Mouse (Mus musculus): Measurements from ENCODE around the gene Cdc16. TPM values are rescaled to one million over a fixed set of nuclear protein-coding genes. Genes with fewer than 3 reads are reported as not detected.
A peak's percentile ranks its signal among the peaks of the same experiment; 100 is the strongest.
"Not testable (repeated sequence)": the region's sequence is repeated elsewhere in the genome, so short reads cannot be mapped to it uniquely, and the experiment has no call there.

Cdc16 gene
- total and polyA plus RNA-seq, 2 experiments from 2014 or later, result 108 to 136 TPM

- no peak for TF ChIP-seq CTCF (IDR thresholded peaks at IDR 0.05; ENCODE audit: low read depth)
- Histone ChIP-seq H3K27ac (ENCODE audit: low read depth, low read length) (no peak overlapping the region), H3K9ac (no peak overlapping the region), H3K4me3 (ENCODE audit: low read depth, low read length) (no peak overlapping the region), H3K4me2 (ENCODE audit: low read depth) (no peak overlapping the region), H3K27me3 (ENCODE audit: insufficient read depth, low read length) (no peaks in the 10 kb centered on the region), H3K36me3 (ENCODE audit: insufficient read depth) (no peaks in the 10 kb centered on the region), H3K4me1 (ENCODE audit: insufficient read depth) (no peaks in the 10 kb centered on the region), H3K9me3 (ENCODE audit: low read length) (no peaks in the 10 kb centered on the region)
- ATAC-seq, result no peak
- no peak for DNase-seq
- 89% methylated on average over 7 of the region's 7 CpGs for WGBS
Observed at GRCm38 (mm10) chr8:13740817-13741613, 16.5 kb upstream of the Cdc16 start.

DNA sequence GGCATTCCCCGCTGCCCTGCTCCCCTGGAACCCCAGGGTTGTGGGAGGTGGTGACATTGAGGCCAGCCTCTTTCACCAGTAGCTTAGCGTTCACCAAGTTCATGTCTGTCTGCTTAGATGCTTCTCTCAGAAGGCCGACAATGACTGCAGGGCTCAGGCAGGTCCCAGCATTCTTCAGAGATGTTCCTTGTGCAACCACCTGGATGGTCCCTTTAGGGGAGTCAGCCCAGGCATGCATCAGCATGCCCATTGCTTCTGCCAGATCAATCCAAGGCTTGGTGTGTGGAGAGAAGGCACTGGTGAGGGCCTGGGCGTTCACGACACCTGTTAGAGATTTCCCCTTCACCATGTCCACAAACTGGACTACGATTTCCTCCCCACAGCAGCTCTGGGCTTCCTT lies 11.3 kb upstream of the Cdc16 start:
- H3K27ac ChIP-seq (ENCODE audit: low read depth, low read length); H3K9me3 ChIP-seq (ENCODE audit: low read length); H3K27me3 ChIP-seq (ENCODE audit: insufficient read depth, low read length); DNase-seq; H3K4me1 ChIP-seq (ENCODE audit: insufficient read depth); H3K9ac ChIP-seq; H3K36me3 ChIP-seq (ENCODE audit: insufficient read depth); H3K4me2 ChIP-seq (ENCODE audit: low read depth); H3K4me3 ChIP-seq (ENCODE audit: low read depth, low read length); ATAC-seq: not testable (repeated sequence)
- 86% methylated on average over 5 of the region's 6 CpGs for WGBS

DNA sequence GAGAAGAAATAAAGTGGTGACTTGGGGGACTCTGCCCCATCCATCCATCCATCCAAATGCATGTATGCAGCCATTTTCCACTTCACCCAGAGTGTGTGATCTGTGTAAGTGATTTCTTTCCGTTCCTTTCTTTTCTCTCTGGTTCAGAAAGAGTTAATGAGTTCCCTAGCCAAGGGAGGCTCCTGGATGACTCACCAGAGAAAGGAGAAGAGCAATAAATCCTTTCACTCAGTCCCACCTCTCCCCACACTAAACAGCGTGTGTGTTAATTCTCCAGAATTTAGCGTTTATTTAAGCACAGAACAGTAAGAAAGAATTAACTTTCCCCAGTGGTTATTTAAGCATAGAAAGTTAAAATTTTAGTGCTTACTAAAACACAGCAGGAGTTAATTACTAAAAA lies 9.8 kb upstream of the Cdc16 start:
- 23% methylated on average over 3 of the region's 3 CpGs for WGBS
- Histone ChIP-seq H3K27me3 (ENCODE audit: insufficient read depth, low read length) (no peaks in the 10 kb centered on the region), H3K4me3 (ENCODE audit: low read depth, low read length) (no peak overlapping the region), H3K9me3 (ENCODE audit: low read length) (no peaks in the 10 kb centered on the region), H3K36me3 (ENCODE audit: insufficient read depth) (no peaks in the 10 kb centered on the region), H3K4me2 (ENCODE audit: low read depth) (no peak overlapping the region), H3K9ac (no peak overlapping the region), H3K27ac (ENCODE audit: low read depth, low read length) (no peak overlapping the region), H3K4me1 (ENCODE audit: insufficient read depth) (no peaks in the 10 kb centered on the region)
- DNase-seq, result no peak
- TF ChIP-seq CTCF (IDR thresholded peaks at IDR 0.05; ENCODE audit: low read depth), result no peak
- no peak for ATAC-seq

- ATAC-seq, result no peak
Observed at GRCm38 (mm10) chr8:13753680-13754079, 3.8 kb upstream of the Cdc16 start.

DNA sequence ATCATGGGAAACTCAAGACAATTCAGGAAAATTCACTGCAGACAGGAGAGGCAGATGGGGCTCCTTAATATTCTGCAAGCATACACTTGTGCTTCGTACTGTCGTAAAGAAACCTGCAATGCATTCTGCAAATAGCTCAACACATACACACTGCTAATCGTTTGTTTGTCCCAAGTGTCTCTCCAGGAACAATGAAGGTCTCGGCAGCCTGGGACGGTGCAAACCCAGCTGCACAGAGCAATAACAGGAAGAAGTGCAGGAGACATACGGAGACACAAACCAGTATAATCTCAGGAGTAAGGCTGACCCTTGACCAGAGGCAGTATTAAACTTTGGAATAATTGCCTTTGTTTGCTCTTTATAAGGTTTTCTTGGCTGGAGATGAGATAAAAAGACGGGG lies 996 bp upstream of the Cdc16 start:
- DNase-seq (no peak), ATAC-seq (no peak)
- no peak for TF ChIP-seq CTCF (IDR thresholded peaks at IDR 0.05; ENCODE audit: low read depth)
- WGBS, result 49% methylated on average over 7 of the region's 7 CpGs
- peaks cover 19% of the 10 kb centered on the region; the same call in 1 of the 2 replicates for H3K4me1 ChIP-seq (ENCODE audit: insufficient read depth)
- no peak overlapping the region for H3K27ac ChIP-seq (ENCODE audit: low read depth, low read length)
- H3K9me3 ChIP-seq (ENCODE audit: low read length), result no peaks in the 10 kb centered on the region
- no peak overlapping the region for H3K4me3 ChIP-seq (ENCODE audit: low read depth, low read length)
- H3K9ac ChIP-seq, result no peak overlapping the region
- no peaks in the 10 kb centered on the region for H3K27me3 ChIP-seq (ENCODE audit: insufficient read depth, low read length)
- H3K4me2 ChIP-seq (ENCODE audit: low read depth), result peak overlapping the region; percentile 81; the same call in 1 of the 2 replicates
- H3K36me3 ChIP-seq (ENCODE audit: insufficient read depth), result peaks cover 5% of the 10 kb centered on the region; the same call in 1 of the 2 replicates

More at GRCm38 (mm10) chr8:13753680-13754079, 3.8 kb upstream of the Cdc16 start:
- DNase-seq, result peak; percentile 86
- Histone ChIP-seq H3K27ac (ENCODE audit: low read depth, low read length) (no peak overlapping the region), H3K36me3 (ENCODE audit: insufficient read depth) (no peaks in the 10 kb centered on the region), H3K4me3 (ENCODE audit: low read depth, low read length) (no peak overlapping the region), H3K4me1 (ENCODE audit: insufficient read depth) (peaks cover 10% of the 10 kb centered on the region; the same call in 1 of the 2 replicates), H3K4me2 (ENCODE audit: low read depth) (no peak overlapping the region), H3K9me3 (ENCODE audit: low read length) (no peaks in the 10 kb centered on the region), H3K9ac (no peak overlapping the region), H3K27me3 (ENCODE audit: insufficient read depth, low read length) (no peaks in the 10 kb centered on the region)
- WGBS, result 25% methylated on average over 2 of the region's 2 CpGs
- TF ChIP-seq CTCF (IDR thresholded peaks at IDR 0.05; ENCODE audit: low read depth), result peak; percentile 85

DNA sequence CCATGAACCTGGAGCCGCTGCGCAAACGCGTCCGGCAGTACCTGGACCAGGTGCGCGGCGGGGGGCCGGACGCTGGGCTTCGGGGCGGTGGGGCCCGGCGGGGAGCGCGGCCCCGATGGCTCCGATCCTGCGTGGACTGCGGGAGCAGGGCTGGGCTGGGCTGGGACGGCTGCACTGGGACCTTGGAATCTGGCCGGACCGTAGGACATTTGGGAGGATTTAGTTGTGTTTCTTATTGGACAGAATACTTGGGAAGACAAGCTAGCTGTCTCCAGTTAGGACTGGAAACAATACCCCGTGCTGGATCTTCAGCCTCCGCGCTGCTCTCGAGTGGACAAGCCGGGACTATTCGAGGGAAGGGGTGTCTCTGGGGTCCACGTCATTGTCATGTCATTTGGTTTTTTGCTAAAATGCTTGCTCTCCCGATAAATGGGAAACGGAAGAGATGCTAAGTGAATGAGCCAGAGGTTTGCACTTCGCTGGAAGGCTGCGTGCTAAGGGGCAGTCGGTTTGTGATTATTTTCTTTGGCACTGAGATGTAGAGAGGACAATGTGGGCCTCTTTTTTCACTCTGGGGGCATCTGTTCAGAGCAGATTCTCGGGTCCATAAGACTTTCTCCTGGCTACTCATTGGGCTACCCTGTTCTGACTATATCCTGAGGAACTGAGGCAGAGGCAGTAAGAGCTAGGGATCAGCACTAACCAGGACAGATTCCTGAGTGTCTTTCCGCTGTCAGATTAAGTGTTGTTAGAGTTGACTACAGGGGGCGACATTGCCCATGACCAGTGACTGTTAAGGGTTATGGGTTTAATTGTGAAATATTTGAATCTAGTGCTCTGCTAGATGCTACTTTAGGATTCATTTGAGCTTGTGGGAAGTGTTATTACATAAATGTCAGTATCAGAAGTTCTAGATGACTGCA lies 590 bp downstream of the Cdc16 start:
- ATAC-seq, result peak; percentile 61
- Histone ChIP-seq H3K27ac (ENCODE audit: low read depth, low read length) (peak overlapping the region; percentile 84), H3K27me3 (ENCODE audit: insufficient read depth, low read length) (no peaks in the 10 kb centered on the region), H3K9me3 (ENCODE audit: low read length) (no peaks in the 10 kb centered on the region), H3K36me3 (ENCODE audit: insufficient read depth) (peaks cover 18% of the 10 kb centered on the region), H3K4me1 (ENCODE audit: insufficient read depth) (peaks cover 19% of the 10 kb centered on the region; the same call in 1 of the 2 replicates), H3K4me2 (ENCODE audit: low read depth) (peak overlapping the region; percentile 81), H3K4me3 (ENCODE audit: low read depth, low read length) (peak overlapping the region; percentile 73), H3K9ac (peak overlapping the region; percentile 74)
- peak; percentile 44 for DNase-seq
- 1% methylated on average over 38 of the region's 38 CpGs for WGBS
- peak; percentile 70 for TF ChIP-seq CTCF (IDR thresholded peaks at IDR 0.05; ENCODE audit: low read depth)

Measured in forebrain, postnatal 0 days (tissue).